Mouse (Mus musculus): ENCODE measurements around the gene Zfp281. TPM values are rescaled to one million over a fixed set of nuclear protein-coding genes. Genes with fewer than 3 reads are reported as not detected.

The Zfp281 gene
- polyA plus RNA-seq, 1 experiment = 4.0 TPM

- TF ChIP-seq E2F4 (IDR thresholded peaks at IDR 0.05; ENCODE audit: insufficient read depth) = no peak
- TF ChIP-seq POLR2A (IDR thresholded peaks at IDR 0.05; ENCODE audit: insufficient read length, low read depth) = no peak
- no peak for TF ChIP-seq SRF (IDR thresholded peaks at IDR 0.05; ENCODE audit: control insufficient read depth, insufficient read length, low read depth)
- no peak for TF ChIP-seq CEBPB (IDR thresholded peaks at IDR 0.05; ENCODE audit: insufficient read depth, poor library complexity, severe bottlenecking)
- H3ac ChIP-seq (ENCODE audit: control insufficient read depth, insufficient read length) = no peak overlapping the region
- H3K27me3 ChIP-seq (ENCODE audit: control insufficient read depth, insufficient read depth, insufficient read length) = no peaks in the 10 kb centered on the region
- H3K36me3 ChIP-seq (ENCODE audit: control insufficient read depth, insufficient read depth) = no peaks in the 10 kb centered on the region
- H3K4me2 ChIP-seq (ENCODE audit: low read depth) = no peak overlapping the region
- no peak overlapping the region for H3K4me3 ChIP-seq
- no peaks in the 10 kb centered on the region for H3K79me2 ChIP-seq (ENCODE audit: control insufficient read depth, insufficient read depth)
These were observed 14.5 kb downstream of the Zfp281 start for GRCm38 (mm10) chr1:136639221-136639620.

GRCm38 (mm10) chr1:136642701-136643100 is 18.0 kb downstream of the Zfp281 start:
- no peaks in the 10 kb centered on the region for H3K27me3 ChIP-seq (ENCODE audit: control insufficient read depth, insufficient read depth, insufficient read length)
- H3ac ChIP-seq (ENCODE audit: control insufficient read depth, insufficient read length) = no peak overlapping the region
- no peaks in the 10 kb centered on the region for H3K36me3 ChIP-seq (ENCODE audit: control insufficient read depth, insufficient read depth)
- no peak overlapping the region for H3K4me2 ChIP-seq (ENCODE audit: low read depth)
- H3K4me3 ChIP-seq = no peak overlapping the region
- no peaks in the 10 kb centered on the region for H3K79me2 ChIP-seq (ENCODE audit: control insufficient read depth, insufficient read depth)
- TF ChIP-seq MYOD1 (IDR thresholded peaks at IDR 0.05; ENCODE audit: control insufficient read depth in 1 of 3, insufficient read length in 2 of 3, low read depth in 2 of 3) = no peak
- no peak for TF ChIP-seq SRF (IDR thresholded peaks at IDR 0.05; ENCODE audit: control insufficient read depth, insufficient read length, low read depth)
- TF ChIP-seq USF1 (IDR thresholded peaks at IDR 0.05; ENCODE audit: low read depth) = no peak
- TF ChIP-seq TCF12 (IDR thresholded peaks at IDR 0.05; ENCODE audit: insufficient read depth, poor library complexity, severe bottlenecking) = no peak
- no peak for TF ChIP-seq CEBPB (IDR thresholded peaks at IDR 0.05; ENCODE audit: insufficient read depth, poor library complexity, severe bottlenecking)
- no peak for TF ChIP-seq POLR2A (IDR thresholded peaks at IDR 0.05; ENCODE audit: insufficient read length, low read depth)
- no peak for TF ChIP-seq E2F4 (IDR thresholded peaks at IDR 0.05; ENCODE audit: insufficient read depth)

GRCm38 (mm10) chr1:136644486-136644885 is 19.8 kb downstream of the Zfp281 start:
- TF ChIP-seq CEBPB (IDR thresholded peaks at IDR 0.05; ENCODE audit: insufficient read depth, poor library complexity, severe bottlenecking) (no peak), USF1 (IDR thresholded peaks at IDR 0.05; ENCODE audit: low read depth) (no peak), MYOD1 (IDR thresholded peaks at IDR 0.05; ENCODE audit: control insufficient read depth in 1 of 3, insufficient read length in 2 of 3, low read depth in 2 of 3) (no peak), TCF12 (IDR thresholded peaks at IDR 0.05; ENCODE audit: insufficient read depth, poor library complexity, severe bottlenecking) (no peak), POLR2A (IDR thresholded peaks at IDR 0.05; ENCODE audit: insufficient read length, low read depth) (no peak), MAX (IDR thresholded peaks at IDR 0.05; ENCODE audit: low read depth) (no peak), TCF3 (IDR thresholded peaks at IDR 0.05; ENCODE audit: insufficient read length, low read depth) (no peak), MYOG (IDR thresholded peaks at IDR 0.05; ENCODE audit: control insufficient read depth in 1 of 3, insufficient read depth in 1 of 3, insufficient read length in 2 of 3, low read depth in 2 of 3) (no peak), POLR2AphosphoS2 (IDR thresholded peaks at IDR 0.05; ENCODE audit: insufficient read length, low read depth) (no peak), REST (IDR thresholded peaks at IDR 0.05; ENCODE audit: insufficient read depth, insufficient read length) (no peak)
- H3K79me2 ChIP-seq (ENCODE audit: control insufficient read depth, insufficient read depth) = no peaks in the 10 kb centered on the region

GRCm38 (mm10) chr1:136645849-136646625 is 21.3 kb downstream of the Zfp281 start:
- H3K79me2 ChIP-seq (ENCODE audit: control insufficient read depth, insufficient read depth) = no peaks in the 10 kb centered on the region
- H3K27me3 ChIP-seq (ENCODE audit: control insufficient read depth, insufficient read depth, insufficient read length) = no peaks in the 10 kb centered on the region
- no peak overlapping the region for H3K4me3 ChIP-seq
- H3ac ChIP-seq (ENCODE audit: control insufficient read depth, insufficient read length) = no peak overlapping the region
- no peak overlapping the region for H3K4me2 ChIP-seq (ENCODE audit: low read depth)
- H3K36me3 ChIP-seq (ENCODE audit: control insufficient read depth, insufficient read depth) = no peaks in the 10 kb centered on the region
- no peak for TF ChIP-seq MYOD1 (IDR thresholded peaks at IDR 0.05; ENCODE audit: control insufficient read depth in 1 of 3, insufficient read length in 2 of 3, low read depth in 2 of 3)
- no peak for TF ChIP-seq MYOG (IDR thresholded peaks at IDR 0.05; ENCODE audit: control insufficient read depth in 1 of 3, insufficient read depth in 1 of 3, insufficient read length in 2 of 3, low read depth in 2 of 3)
- TF ChIP-seq REST (IDR thresholded peaks at IDR 0.05; ENCODE audit: insufficient read depth, insufficient read length) = no peak
- TF ChIP-seq MAX (IDR thresholded peaks at IDR 0.05; ENCODE audit: low read depth) = no peak
- no peak for TF ChIP-seq TCF12 (IDR thresholded peaks at IDR 0.05; ENCODE audit: insufficient read depth, poor library complexity, severe bottlenecking)
- TF ChIP-seq POLR2AphosphoS2 (IDR thresholded peaks at IDR 0.05; ENCODE audit: insufficient read length, low read depth) = no peak

More at GRCm38 (mm10) chr1:136644486-136644885, 19.8 kb downstream of the Zfp281 start:
- Histone ChIP-seq H3K4me3 (no peak overlapping the region), H3K4me2 (ENCODE audit: low read depth) (no peak overlapping the region), H3K36me3 (ENCODE audit: control insufficient read depth, insufficient read depth) (no peaks in the 10 kb centered on the region), H3K27me3 (ENCODE audit: control insufficient read depth, insufficient read depth, insufficient read length) (no peaks in the 10 kb centered on the region), H3ac (ENCODE audit: control insufficient read depth, insufficient read length) (no peak overlapping the region)

GRCm38 (mm10) chr1:136652066-136652465 is 27.4 kb downstream of the Zfp281 start:
- Histone ChIP-seq H3ac (ENCODE audit: control insufficient read depth, insufficient read length) (no peak overlapping the region), H3K79me2 (ENCODE audit: control insufficient read depth, insufficient read depth) (no peaks in the 10 kb centered on the region), H3K27me3 (ENCODE audit: control insufficient read depth, insufficient read depth, insufficient read length) (no peaks in the 10 kb centered on the region), H3K36me3 (ENCODE audit: control insufficient read depth, insufficient read depth) (no peaks in the 10 kb centered on the region), H3K4me2 (ENCODE audit: low read depth) (no peak overlapping the region), H3K4me3 (no peak overlapping the region)
- TF ChIP-seq REST (IDR thresholded peaks at IDR 0.05; ENCODE audit: insufficient read depth, insufficient read length) = no peak

All from myocyte (in vitro differentiated cells).